Mouse (Mus musculus): ENCODE measurements around the gene Exoc4.
A peak's percentile ranks its signal among the peaks of the same experiment; 100 is the strongest.

Gene Exoc4

GRCm38 (mm10) chr6:33308646-33309045, 59.8 kb downstream of the Exoc4 start:
- DNase-seq (ENCODE audit: low spot score in 2 of 2), result no peak

- DNase-seq (ENCODE audit: low spot score in 2 of 2), result no peak
Observed at GRCm38 (mm10) chr6:33310486-33310885, 61.6 kb downstream of the Exoc4 start.

GRCm38 (mm10) chr6:33322849-33323248, 74.0 kb downstream of the Exoc4 start:
- no peak for DNase-seq (ENCODE audit: low spot score in 2 of 2)

DNA sequence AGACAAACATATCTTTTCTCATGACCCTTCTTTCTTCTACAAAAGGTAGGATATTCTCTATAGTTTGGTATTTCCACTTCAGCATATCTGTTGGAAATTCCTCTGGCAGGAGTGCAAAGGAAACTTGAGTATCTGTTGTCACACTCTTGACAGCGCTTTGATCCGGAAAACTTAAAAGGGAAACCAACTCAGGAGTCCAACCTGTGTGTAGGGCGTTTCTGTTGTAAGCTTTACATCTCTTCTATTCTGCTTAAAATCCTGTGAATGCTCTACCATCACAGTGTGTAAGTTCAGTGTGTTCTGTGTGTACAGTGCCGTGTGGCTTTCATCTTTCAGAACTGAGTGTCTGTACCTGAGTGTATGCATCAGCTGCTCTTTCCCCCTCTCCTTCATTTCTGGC, 74.5 kb downstream of the Exoc4 start:
- DNase-seq (ENCODE audit: low spot score in 2 of 2), result no peak

- no peak for DNase-seq (ENCODE audit: low spot score in 2 of 2)
Observed at GRCm38 (mm10) chr6:33328326-33328725, 79.4 kb downstream of the Exoc4 start.

GRCm38 (mm10) chr6:33347088-33347775, 98.3 kb downstream of the Exoc4 start:
- no peak for DNase-seq (ENCODE audit: low spot score in 2 of 2)

- peak; percentile 47 to 49 for DNase-seq (ENCODE audit: low spot score in 2 of 2)
Observed at GRCm38 (mm10) chr6:33361613-33362012, 112.7 kb downstream of the Exoc4 start.

DNA sequence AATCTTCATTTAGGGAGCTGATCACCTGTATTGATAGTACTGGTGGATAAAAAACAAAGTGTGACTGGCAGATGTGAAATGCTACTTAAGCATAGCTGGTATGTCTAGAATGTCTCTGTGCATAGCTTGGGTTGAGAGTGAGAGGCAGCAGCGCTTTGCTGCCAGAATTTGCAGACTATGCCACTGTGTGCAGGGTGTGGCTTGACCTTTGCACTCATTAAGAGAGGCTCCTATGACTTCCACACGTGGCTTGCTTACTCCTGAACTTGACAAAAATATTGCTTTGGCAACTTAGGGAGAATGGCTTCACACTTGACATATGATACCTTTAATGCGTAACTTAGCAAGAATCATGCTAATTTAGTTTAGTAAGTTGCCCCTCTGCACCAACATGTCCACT, 131.6 kb downstream of the Exoc4 start:
- DNase-seq (ENCODE audit: low spot score in 2 of 2), result no peak

DNA sequence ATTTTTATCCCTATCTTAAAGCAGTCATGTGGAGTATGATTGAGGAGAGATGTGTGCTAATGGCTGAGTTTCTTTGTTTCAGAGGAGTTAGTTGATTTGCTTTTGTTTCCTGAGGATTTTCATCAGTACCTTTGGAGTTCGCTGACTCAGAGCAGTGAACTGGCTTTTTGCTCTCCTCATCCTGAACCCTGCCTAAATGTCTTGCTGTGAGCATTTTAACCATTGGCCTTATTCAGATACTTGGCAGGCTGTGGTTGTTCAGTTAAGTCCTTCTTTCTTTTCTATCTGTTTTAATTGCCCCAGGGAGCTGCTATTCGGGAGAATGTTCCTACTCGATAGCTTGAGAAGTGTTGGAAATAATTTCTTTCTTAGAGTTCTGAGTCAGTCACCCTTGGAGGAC, 133.3 kb downstream of the Exoc4 start:
- DNase-seq (ENCODE audit: low spot score in 2 of 2), result no peak

GRCm38 (mm10) chr6:33392020-33392419, 143.1 kb downstream of the Exoc4 start:
- DNase-seq (ENCODE audit: low spot score in 2 of 2), result no peak

GRCm38 (mm10) chr6:33399491-33399890, 150.6 kb downstream of the Exoc4 start:
- no peak for DNase-seq (ENCODE audit: low spot score in 2 of 2)

- no peak for DNase-seq (ENCODE audit: low spot score in 2 of 2)
Observed at GRCm38 (mm10) chr6:33401161-33401560, 152.3 kb downstream of the Exoc4 start.

DNA sequence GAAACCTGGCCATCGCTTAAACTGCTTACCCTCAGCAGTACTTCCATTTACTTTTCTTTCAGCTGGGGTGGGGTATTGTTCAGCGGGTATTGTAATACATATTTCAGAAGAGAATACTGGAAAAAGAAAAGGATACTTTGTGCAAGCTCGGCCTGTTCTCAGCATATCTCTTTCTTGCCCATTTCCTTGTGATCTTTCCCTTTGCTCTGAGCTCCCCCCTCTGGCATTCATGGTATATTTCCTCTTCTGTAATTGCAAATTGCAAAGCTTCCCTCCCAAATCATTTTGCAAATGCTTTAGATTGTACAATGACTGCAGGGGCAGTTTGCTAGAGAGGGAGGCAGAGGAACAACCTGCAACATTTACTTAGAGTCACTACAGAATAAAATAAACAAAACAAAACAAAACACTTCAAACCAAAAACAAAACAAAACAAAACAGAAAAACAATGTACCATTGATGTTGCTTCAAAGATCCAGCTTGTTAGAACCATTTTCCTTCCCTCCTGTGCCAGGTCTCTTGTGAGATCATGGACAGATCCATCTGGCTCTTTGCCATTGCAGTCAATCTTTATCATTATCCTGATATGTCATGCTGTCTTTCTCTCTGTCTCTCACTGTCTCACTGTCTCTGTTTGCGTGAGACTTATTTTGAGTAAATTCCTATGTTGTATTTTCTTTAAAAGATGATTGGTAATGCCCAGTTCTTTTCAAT, 156.8 kb downstream of the Exoc4 start:
- DNase-seq (ENCODE audit: low spot score in 2 of 2), result peak in 1 of 2 experiments; percentile 20

DNA sequence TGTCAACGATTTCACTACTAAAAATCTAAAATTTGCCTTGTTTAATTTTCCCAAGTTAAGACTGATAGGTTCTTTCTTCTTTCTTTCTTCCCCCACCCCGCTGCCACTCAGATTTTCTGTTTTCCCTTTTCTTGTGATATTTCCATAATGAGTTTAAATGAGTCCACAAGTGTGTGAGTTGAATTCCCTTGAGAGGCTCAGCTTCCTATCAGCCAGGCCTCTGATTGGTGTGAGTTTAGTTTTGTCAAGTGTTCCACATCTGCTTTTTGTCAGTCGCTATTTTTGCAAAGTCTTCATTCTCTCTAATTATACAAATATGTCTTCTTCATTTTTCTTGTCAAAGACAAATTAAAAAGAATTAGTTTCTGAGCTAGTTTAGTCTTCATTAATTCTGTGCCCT, 160.7 kb downstream of the Exoc4 start:
- no peak for DNase-seq (ENCODE audit: low spot score in 2 of 2)

- no peak for DNase-seq (ENCODE audit: low spot score in 2 of 2)
Observed at GRCm38 (mm10) chr6:33425007-33425406, 176.1 kb downstream of the Exoc4 start.

DNA sequence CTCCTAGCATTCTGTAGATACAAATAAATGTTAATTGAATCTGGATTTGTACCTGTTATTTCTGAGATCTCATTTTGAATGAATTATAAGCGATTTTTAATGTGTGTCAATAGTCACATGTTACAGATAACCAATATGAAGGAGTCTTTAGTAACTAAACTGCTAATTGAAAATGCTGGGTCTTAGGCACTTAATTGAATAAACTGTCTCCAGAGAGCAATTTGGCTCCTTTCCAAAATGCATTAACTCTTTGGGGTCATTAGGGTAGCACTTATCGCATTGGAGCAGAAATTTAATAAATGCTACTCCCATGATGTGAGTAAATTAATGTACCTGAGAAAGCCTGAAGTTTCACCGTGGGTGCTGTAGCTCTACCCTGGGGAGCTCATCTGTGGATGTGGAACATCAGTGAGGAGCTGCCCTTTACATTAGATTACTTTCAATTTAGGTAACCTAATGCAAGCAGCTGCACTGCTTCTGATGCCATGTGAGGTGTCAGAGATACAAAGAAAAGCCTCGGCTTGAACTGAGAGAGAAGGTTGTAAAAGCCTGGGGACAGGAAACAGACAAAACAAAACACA, 182.4 kb downstream of the Exoc4 start:
- no peak for DNase-seq (ENCODE audit: low spot score in 2 of 2)

DNA sequence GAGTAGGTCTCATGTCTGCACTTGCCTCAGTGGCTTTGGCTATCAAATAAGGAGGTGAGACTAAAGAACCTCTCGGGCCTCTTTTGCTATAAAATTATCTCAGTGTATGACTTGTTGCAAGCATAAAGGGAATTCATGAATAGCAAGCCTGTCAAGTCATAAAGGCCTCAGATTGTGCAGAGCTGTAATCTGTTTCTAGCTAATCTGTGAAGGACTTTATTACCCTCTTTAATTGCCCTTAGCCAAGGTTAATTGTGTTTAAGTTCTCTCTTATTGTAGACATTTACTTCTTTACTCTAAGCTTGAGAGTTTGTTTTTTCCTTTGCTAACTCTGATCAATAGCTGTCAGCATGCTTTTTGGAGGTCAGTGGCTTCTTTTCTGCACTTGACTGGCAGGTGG, 191.6 kb downstream of the Exoc4 start:
- no peak for DNase-seq (ENCODE audit: low spot score in 2 of 2)

DNA sequence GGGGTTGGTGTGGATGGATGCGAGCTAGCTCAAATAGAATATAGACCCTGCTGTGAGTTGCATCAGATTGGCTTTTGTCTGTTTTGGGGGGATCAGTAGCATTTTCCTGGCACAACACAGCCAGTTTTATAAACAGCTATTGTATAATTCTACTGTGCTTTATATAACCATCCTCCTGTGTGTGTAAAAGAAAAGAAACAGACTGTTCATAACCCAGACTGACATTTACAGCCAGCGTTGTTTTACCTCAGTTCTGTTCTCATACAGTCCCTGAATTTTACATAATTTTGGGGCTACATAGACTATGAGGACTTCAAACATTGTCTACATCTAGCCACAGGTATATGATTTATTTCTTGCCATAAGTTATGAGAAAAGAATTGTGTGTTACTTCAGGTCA, 204.9 kb downstream of the Exoc4 start:
- DNase-seq (ENCODE audit: low spot score in 2 of 2), result no peak

DNA sequence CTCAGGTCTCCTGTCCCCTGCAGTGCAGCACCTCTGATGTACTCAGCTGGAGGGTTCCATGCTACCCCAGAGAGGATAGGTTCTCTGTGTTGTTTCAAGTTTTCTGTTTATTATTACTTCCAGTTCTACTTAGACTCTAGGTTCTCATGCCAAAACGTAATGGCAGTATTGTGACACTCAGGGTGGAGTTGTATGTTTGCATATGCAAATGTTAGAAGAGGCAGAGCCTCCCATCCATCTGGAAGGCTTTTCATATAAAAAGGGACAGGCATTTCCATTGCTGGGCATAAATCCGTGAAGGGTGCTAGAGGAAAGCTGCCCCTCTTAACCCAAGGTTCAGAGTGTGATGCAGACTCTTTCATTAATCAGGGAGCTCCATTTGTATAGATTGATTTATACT, 205.5 kb downstream of the Exoc4 start:
- no peak for DNase-seq (ENCODE audit: low spot score in 2 of 2)

DNA sequence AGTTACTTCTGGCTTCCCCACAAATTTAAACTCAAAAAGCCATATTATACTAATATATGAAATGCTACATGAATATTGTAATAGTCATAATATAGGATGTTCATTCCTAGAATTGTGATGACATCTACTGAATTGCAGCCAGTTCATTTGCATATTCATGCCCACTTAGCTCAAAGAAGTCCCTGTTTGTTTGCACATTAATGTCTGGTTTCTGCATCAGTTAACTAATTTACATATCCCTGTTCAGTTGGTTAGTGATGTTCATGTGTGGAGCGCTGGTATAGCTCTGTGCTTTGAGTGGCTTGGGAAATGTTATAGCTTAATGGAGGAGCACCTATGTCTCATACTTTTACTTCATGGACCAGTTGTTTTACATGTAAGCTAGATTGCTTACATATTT, 206.4 kb downstream of the Exoc4 start:
- DNase-seq (ENCODE audit: low spot score in 2 of 2), result no peak

GRCm38 (mm10) chr6:33464862-33465261, 216.0 kb downstream of the Exoc4 start:
- DNase-seq (ENCODE audit: low spot score in 2 of 2), result no peak

GRCm38 (mm10) chr6:33465392-33465791, 216.5 kb downstream of the Exoc4 start:
- DNase-seq (ENCODE audit: low spot score in 2 of 2), result no peak

DNA sequence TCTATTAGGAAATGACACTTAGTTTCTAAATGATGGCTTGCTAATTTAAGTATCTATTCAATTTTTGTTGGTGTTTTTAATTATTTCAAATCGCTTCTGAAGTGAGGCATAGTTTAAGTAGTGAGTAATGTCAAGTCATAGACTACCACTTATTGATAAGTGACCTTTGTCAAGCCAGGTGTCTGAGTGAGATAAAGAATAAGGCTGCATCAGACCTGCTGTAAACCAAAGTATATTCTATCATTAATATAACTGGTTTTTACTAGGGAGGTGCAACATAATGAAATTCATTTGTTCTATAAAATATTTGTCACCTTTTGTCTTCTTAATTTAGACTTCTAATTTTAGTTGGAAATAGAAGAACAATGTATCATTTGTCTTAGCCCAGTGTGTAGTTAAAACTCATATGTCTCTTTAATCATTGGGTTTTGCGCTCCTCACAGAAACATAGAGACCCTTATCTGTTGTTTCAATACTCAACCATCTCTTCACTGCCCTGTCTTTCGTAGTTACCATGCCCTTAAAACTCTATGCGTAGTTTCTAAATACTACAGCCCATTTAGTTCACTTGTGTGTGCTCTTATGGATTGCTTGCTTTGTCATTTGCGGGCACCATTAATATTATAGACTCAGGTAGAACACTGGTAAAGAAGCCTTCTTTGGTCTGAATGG, 217.4 kb downstream of the Exoc4 start:
- no peak for DNase-seq (ENCODE audit: low spot score in 2 of 2)
